Mouse (Mus musculus): Measurements from ENCODE around the gene Arhgap5.

- TF ChIP-seq POLR2A (IDR thresholded peaks at IDR 0.05; ENCODE audit: borderline replicate concordance, insufficient read depth, low read length) (no peak), CTCF (IDR thresholded peaks at IDR 0.05; ENCODE audit: borderline replicate concordance, insufficient read depth, low read depth, low read length) (no peak)
These were observed 6.6 kb upstream of the Arhgap5 start for GRCm38 (mm10) chr12:52497209-52497608.
